Mouse (Mus musculus) right cerebral cortex, postnatal 36 days (tissue): Measurements from ENCODE around the gene Slc25a45.

Experiments used
- DNase-seq, 2 experiments: peaks; one replicate each; pipeline ENCODE4 v3.0.0; 2022; ENCODE audit warnings: low spot score in 2 of 2, mixed read lengths in 1 of 2

Gene Slc25a45

GRCm38 (mm10) chr19:5929634-5930596 is 52.3 kb downstream of the Slc25a45 start:
- no peak for DNase-seq

DNA sequence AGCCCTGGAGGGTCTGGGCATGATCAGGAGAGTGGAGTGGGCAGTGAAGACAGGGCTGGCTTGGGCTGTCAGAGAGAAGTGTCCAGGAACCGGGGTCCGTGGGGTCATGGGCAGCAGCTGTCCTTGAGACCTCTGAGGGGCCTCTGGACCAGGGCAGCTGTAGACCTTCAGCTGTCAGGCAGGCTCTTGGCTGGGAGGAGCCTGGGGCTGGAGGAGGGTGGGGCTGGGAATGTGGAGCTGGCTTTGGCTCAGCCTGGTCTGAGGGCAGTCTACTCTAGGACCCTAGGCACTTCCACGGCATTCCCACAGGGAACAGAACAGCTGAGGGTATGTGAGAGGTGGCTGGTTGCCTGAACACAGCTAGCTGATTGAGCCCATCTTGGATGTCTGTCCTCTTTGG is 57.7 kb downstream of the Slc25a45 start:
- DNase-seq: no peak
